Comparison of ENCODE assay signal across 12 mouse cellular contexts in the genomic region with DNA sequence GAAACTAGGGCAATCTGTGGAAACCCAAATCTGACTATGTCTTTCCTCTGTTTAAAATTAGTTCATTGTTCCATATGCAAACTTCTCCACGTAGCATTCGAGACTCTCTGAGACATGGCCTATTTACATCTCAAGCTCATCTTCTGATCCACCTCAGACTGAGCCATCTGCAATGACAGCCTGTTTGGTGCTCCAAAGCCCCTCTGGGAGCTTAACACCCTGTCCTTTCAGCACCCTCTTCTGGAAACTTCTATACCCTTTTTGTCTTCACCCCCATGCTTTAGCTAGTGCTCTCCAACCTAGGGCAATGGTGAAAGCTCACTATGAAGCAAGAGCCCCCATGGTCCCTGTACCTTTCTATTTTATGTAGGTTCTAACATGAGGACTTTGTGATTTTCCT.
DNase-seq lines count a peak whose midpoint lies in the region; ATAC-seq and TF ChIP-seq lines count a peak whose summit lies in the region.
"Had no signal": no experiment of that assay in that cellular context is flagged by ENCODE, and none has a peak within 500 bp of the region (broad histone marks: within the 10 kb centered on the region; RNA-seq: fewer than 3 reads in every experiment).

No protein-coding gene starts in this region.

- H3K9ac ChIP-seq in heart, postnatal 0 days (replicated peaks; ENCODE audit: low read depth, low read length) = no peak overlapping the region
- H3K9ac ChIP-seq: hindbrain, embryonic 12.5 days; kidney, embryonic 15.5 days had no signal

- no peaks in the 10 kb centered on the region for H3K36me3 ChIP-seq in heart, postnatal 0 days (replicated peaks; ENCODE audit: control insufficient read depth, insufficient read depth, low read length)
- H3K36me3 ChIP-seq in spleen, adult 2 months (ENCODE audit: control insufficient read depth, insufficient read depth, low read length) = no peaks in the 10 kb centered on the region
- H3K36me3 ChIP-seq: heart, embryonic 10.5 days; hindbrain, embryonic 12.5 days; kidney, embryonic 15.5 days had no signal

- no peaks in the 10 kb centered on the region for H3K27me3 ChIP-seq in heart, postnatal 0 days (ENCODE audit: control insufficient read depth, insufficient read depth, low read length)
- no peaks in the 10 kb centered on the region for H3K27me3 ChIP-seq in spleen, adult 2 months (ENCODE audit: control insufficient read depth, insufficient read depth, low read length)
- H3K27me3 ChIP-seq: hindbrain, embryonic 12.5 days; kidney, embryonic 15.5 days had no signal

- H3K4me1 ChIP-seq in heart, postnatal 0 days (ENCODE audit: control insufficient read depth, insufficient read depth) = no peaks in the 10 kb centered on the region
- H3K4me1 ChIP-seq in spleen, adult 2 months (ENCODE audit: control insufficient read depth, insufficient read depth, insufficient read length) = no peaks in the 10 kb centered on the region
- H3K4me1 ChIP-seq: heart, embryonic 10.5 days; hindbrain, embryonic 12.5 days had no signal

- 0 out of 2 replicates have a peak, but pooled peaks have one; percentile 44 for ATAC-seq in heart, postnatal 0 days (ENCODE audit: insufficient read depth, low read depth)

- H3K4me3 ChIP-seq in heart, postnatal 0 days (ENCODE audit: low read depth, low read length) = no peak overlapping the region
- H3K4me3 ChIP-seq in spleen, adult 2 months (ENCODE audit: extremely low read depth, insufficient read depth, insufficient read length) = no peak overlapping the region
- H3K4me3 ChIP-seq: heart, embryonic 10.5 days; hindbrain, embryonic 12.5 days; kidney, embryonic 15.5 days had no signal

- DNase-seq in heart, postnatal 0 days (ENCODE audit: low spot score) = peak; percentile 43
- no peak for DNase-seq in heart, postnatal 4 days
- DNase-seq in spleen, adult 2 months (ENCODE audit: low read depth in 1 of 2, low spot score in 2 of 2) = no peak
- no peak for DNase-seq in spleen, adult 18-20 months
- DNase-seq in lung, postnatal 14 days = peak; percentile 12
- DNase-seq in thymus, postnatal 4 days = peak; percentile 33
- DNase-seq in cerebellum, postnatal 25 days = no peak
- no peak for DNase-seq in left cerebral cortex, adult 9 months (ENCODE audit: low spot score in 2 of 2)

- H3K4me2 ChIP-seq in heart, postnatal 0 days (ENCODE audit: low read depth, low read length) = no peak overlapping the region
- H3K4me2 ChIP-seq: hindbrain, embryonic 12.5 days; kidney, embryonic 15.5 days; liver, embryonic 11.5 days had no signal

- TF ChIP-seq POLR2A in spleen, adult 2 months (IDR thresholded peaks at IDR 0.05; ENCODE audit: low read depth, low read length) = no peak

- TF ChIP-seq EP300 in heart, postnatal 0 days (IDR thresholded peaks at IDR 0.05; ENCODE audit: low read depth) = no peak

- H3K9me3 ChIP-seq in heart, postnatal 0 days (replicated peaks; ENCODE audit: control insufficient read depth, low read length) = no peaks in the 10 kb centered on the region
- H3K9me3 ChIP-seq: heart, embryonic 10.5 days; hindbrain, embryonic 12.5 days; kidney, embryonic 15.5 days had no signal

- peak; percentile 46 for TF ChIP-seq CTCF in heart, postnatal 0 days (IDR thresholded peaks at IDR 0.05; ENCODE audit: low read depth)
- TF ChIP-seq CTCF in spleen, adult 2 months (IDR thresholded peaks at IDR 0.05; ENCODE audit: extremely low read depth, insufficient read depth, insufficient read length, insufficient replicate concordance) = peak; percentile 6; the same call in 1 of the 2 replicates

- H3K27ac ChIP-seq in heart, postnatal 0 days (ENCODE audit: low read depth) = no peak overlapping the region
- H3K27ac ChIP-seq in spleen, adult 2 months (ENCODE audit: insufficient read depth, low read length) = no peak overlapping the region
- H3K27ac ChIP-seq: heart, embryonic 10.5 days; hindbrain, embryonic 12.5 days; kidney, embryonic 15.5 days had no signal

- WGBS in heart, postnatal 0 days = 75% methylated on average over 2 of the region's 2 CpGs
- WGBS in spleen, adult 2 months = 44% methylated on average over 2 of the region's 2 CpGs

Comparison
In these comparisons a context has a peak if more than half of its experiments do, and no peak if none do; other contexts are left out.
1. DNase-seq: peak in heart, postnatal 0 days (single experiment), lung, postnatal 14 days (single experiment) and thymus, postnatal 4 days (single experiment); none in heart, postnatal 4 days (single experiment), spleen, adult 2 months (0 of 2), spleen, adult 18-20 months (0 of 2), cerebellum, postnatal 25 days (0 of 2) and left cerebral cortex, adult 9 months (0 of 2).